Mouse (Mus musculus) liver, embryonic 18 days (tissue): ENCODE results near the gene Kcnmb4. TPM values are rescaled to one million over a fixed set of nuclear protein-coding genes. Genes with fewer than 3 reads are reported as not detected.

Experiments
- polyA plus RNA-seq: library from polyadenylated mRNA; depleted of rRNA; stranded (reverse); fragments of >200 nt; gene quantifications from 2 replicates; pipeline ENCODE4 v1.2.3, GENCODE M21; 2012; rRNA removed

The Kcnmb4 gene
- polyA plus RNA-seq = 0.15 and 0.20 TPM in 2 replicates

GRCm38 (mm10) chr10:116473759-116474549 is at the start of gene Kcnmb4:
Gene Kcnmb4, minus strand, starts transcription at chr10:116473878.

Other genes with a start within 250 kb of the Kcnmb4 start
- 1.7 and 2.0 TPM in 2 replicates for gene Ptprb, start 198.4 kb downstream of the Kcnmb4 start, polyA plus RNA-seq
- gene Cnot2, start 107.6 kb upstream of the Kcnmb4 start, polyA plus RNA-seq = 20.0 and 22.2 TPM in 2 replicates